Mouse (Mus musculus) lung, postnatal 25 days (tissue): ENCODE data around the gene Atl2.
A peak's percentile ranks its signal among the peaks of the same experiment; 100 is the strongest.

ENCODE experiments used
- DNase-seq: peaks from one replicate; pipeline ENCODE4 v3.0.0; 2022; ENCODE audit warnings: low spot score

Atl2 gene

GRCm38 (mm10) chr17:79898156-79898746 lies 2.3 kb upstream of the Atl2 start:
- DNase-seq, result no peak

GRCm38 (mm10) chr17:79897666-79898065 lies 1.7 kb upstream of the Atl2 start:
- no peak for DNase-seq

DNA sequence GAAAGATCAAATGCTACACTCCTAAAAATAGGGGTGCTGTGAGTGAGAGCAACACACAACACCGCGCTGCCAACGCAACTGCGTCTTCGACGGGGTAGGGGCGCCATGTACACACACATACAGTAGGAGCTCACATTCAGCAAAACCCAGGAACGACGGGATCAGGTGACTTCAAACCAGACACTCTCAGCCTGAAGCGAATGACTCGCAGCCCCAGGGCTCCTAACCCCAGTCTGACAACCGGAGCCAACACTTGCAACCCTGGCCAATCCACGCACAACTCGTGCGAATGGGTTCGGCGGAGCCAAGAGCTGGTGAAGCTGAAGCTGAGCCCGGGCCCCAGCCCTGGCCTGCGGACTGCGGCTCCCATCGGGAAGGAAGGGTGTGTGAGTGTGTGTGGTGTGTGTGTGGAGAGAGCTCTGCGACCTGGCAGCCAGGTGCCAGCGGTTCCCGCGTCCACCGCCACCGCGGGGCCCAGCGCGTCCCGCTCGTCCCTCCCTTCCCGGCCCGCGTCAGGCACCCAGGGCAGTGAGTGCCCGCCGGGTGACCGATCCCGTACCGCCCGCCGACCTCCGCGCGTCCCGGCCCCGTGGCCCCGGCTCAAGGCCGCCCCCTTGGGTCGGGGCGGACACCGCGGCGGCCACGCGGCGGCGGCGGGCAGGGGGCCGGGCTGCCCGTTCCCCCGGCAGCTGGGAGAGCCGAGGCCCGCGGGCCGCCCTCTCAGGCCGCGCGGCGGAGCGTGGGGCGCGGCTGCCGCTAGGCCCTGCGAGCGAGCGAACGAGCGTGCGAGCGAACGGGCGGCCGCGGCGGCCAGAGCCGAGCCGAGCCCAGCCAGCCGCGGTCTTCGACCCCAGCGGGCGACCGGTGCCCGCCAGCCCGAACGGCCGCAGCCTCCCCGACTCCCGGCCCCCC lies 696 bp downstream of the Atl2 start:
- peak; percentile 42 for DNase-seq

- DNase-seq, result no peak
These were observed 1.9 kb downstream of the Atl2 start for GRCm38 (mm10) chr17:79894054-79894453.

DNA sequence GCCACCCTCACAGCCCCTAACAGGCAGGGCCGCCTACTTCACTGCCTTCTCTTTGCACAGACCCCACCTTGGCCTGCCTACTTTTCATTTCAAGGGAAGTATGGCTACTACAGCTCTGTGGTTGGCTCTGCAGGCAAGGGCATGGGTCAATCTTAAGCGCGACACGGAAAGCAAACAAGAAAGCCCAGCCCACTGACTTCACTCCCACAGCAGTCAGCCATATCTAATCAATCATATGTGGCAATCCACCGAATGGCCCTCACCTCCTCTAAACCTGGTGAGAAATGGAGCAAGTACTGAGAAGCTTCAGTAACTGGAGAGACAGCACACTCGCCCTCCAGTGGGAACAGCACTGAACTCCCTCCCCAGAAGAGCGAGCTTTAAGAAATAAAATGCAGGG lies 4.0 kb downstream of the Atl2 start:
- DNase-seq, result peak; percentile 17

DNA sequence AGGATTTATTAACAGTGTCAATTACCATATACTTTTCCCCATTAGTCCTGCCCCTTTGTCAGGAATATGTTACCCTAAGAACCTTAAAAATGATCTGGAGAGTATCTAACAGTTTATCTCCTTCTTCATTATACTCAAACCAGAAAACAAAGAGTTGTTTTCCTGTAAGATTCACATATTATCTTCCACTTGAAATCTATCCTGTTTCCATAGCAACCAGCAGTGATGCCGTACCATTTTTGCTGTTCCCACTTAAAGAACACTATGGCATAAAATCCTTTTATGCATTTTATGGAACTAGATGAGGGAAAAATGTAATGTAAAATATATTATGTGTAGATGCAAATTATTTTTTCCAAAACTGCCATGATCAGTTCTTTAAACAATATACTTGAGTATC lies 8.0 kb downstream of the Atl2 start:
- no peak for DNase-seq

- DNase-seq, result no peak
These were observed 12.7 kb downstream of the Atl2 start for GRCm38 (mm10) chr17:79883198-79883597.

DNA sequence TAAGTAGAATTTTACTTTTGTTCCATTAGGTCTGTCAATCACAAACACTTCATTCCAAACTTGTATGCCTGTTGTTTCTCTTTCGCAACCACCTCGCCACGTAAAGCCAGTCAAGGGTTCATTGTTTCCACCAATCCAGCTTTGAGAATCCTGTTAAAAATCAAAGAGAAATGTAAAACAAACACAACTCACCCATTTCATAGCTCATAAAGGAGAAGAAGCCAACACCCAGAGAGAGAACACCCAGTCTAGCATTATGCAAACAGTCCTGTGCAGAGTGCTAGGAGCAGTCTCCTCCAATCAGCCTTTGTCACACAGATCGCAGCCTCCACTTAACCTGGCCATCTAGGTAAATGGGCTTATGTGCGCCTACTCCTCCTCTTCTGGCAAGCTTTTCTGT lies 30.9 kb downstream of the Atl2 start:
- peak; percentile 41 for DNase-seq

DNA sequence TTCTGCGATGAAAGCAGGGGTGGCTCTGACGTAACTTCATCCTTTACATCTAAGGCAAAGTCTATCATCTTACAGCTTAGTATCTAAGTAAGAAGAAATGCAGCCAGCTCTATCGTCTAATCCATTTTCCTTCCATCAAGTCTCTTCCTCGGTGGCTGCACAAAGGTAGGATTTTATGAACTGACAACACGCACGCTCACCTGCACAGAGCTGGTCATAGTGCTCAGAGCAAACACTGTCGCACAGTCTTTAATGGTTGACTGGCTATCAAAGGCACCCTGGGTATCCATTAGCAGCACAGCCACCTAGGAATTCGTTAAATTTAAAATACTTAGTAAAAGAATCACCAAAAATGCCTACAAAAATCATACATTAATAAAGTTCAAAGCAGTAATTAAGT lies 31.4 kb downstream of the Atl2 start:
- no peak for DNase-seq

DNA sequence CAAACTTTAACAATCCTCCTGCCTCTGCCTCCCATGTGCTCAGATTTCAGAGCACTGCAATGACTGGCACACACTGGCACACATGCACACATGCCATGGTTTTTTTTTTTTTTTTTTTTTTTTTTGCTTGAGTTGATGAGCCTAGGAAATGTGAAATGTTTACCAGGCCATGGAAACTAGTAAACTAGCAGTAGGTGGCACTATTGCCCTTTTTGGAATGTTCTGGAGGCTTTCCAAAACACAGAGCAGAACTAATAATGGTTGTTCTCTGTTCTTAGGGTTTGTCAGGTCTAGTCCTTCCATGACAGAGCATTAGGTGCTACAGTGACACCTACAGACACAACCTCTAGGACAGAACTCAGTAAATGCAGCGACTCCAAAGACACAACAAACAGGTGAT lies 33.9 kb downstream of the Atl2 start:
- peak; percentile 51 for DNase-seq

- no peak for DNase-seq
These were observed 40.4 kb downstream of the Atl2 start for GRCm38 (mm10) chr17:79855533-79855932.

DNA sequence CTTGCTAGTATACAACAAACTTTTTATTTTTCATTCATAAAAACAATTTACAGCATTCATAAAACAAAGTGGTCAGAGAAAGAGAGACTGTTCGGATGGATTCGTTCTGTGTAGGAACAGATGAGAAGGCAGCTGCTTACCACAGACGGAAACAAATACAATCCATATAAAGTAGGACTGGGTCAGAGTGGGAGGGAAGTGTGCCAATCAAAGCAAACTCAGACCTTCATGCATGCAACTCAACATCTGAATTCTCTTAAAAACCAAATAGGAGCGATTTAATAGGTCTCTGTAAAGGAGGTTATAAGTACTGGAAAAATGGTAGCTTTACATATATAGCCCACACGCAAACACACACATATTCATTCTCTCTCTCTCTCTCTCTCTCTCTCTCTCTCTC lies 47.5 kb downstream of the Atl2 start:
- DNase-seq, result no peak

DNA sequence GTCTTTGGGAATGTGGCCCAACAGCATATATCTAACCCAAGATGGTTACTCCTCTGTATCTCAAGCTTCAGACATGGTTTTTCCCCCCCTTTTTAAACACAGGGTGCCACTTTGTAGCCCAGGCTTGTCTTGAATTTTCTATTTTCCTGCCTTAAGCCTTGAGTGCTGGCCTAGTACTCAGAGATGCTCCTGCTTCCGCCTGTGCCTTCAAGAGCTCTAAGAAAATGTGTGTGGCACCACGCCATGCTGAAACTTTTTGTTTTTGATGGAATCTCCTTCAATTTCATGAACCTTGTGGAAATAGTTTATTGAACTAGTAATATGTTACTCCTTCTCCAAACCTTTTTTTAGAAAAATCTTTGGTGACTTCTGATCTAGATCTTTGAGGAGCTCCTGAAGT lies 49.7 kb downstream of the Atl2 start:
- no peak for DNase-seq

DNA sequence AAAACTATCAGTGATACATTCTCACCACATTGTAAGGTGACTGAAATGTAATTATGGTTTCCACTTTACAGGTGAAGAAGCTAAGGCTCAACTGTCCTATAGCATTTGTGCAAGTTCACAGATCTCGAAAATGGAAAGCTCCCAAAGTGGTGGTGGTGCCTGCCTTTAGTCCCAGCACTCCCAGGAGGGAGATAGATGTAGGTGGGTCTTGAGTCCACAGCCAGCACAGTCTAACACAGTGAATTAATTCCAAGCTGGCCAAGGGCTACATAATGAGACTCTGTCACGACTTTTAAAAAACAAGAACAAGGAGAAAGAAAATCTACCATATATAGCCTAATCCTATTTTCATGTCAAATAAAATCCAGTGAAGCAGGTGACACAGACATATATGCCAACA lies 50.2 kb downstream of the Atl2 start:
- no peak for DNase-seq

DNA sequence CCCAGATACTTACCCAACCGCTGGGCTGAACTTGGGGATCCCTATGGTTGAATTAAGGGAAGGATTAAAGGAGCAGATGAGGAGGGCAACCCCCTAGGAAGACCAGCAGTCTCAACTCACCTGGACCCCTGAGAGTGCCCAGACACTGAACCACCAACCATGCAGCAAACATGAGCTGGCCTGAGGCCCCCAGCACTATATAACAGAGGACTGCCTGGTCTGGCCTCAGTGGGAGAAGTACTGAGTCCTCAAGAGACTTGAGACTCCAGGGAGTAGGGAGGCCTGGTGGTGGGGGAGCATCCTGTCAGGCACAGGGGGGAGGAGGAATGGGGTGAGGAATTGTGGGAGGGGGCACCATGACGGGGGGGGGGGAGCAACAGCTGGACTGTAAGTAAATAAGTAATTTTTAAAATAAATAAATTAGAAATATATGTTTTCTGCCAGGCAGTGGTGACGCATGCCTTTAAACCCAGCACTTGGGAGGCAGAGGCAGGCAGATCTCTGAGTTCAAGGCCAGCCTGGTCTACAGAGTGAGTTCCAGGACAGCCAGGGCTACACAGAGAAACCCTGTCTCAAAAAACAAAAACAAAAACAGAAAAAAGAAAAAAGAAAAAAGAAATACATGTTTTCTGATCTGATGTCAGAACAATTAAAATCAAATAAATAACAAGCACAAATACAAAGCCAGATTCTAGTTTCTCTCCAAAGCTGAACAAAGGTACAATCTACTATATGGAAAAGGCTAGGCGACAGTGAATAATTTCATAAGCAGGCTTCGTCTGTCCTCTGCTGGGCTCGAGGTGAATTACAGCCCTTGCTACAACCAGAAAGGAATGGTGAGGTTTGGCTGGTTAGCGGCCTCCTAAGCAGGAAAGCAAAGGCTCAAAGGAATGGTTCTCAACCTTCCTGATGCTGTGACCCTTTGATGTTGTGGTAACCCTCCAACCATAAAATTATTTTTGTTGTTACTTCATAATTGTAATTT lies 55.4 kb downstream of the Atl2 start:
- peak; percentile 69 for DNase-seq

DNA sequence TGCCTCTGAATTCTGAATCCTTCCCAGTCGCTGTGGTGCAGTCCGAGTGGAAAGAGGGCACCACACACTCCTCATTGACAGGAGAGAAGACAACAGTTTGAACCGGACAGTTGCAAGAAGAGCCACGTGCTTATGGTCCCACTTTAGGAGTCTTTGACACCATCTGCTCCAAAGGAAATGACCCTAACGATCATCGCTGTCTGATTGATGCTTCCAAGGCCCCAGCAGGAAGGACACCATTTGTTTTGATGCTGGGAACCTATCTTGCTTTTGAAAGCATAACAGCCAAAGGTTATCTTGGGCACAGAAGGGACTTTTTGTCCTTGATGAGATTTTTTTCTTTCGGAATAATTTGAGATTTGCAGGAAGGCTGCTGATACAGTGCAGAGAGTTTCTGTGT lies 58.9 kb downstream of the Atl2 start:
- DNase-seq, result no peak

GRCm38 (mm10) chr17:79835714-79836373 lies 60.1 kb downstream of the Atl2 start:
- no peak for DNase-seq

DNA sequence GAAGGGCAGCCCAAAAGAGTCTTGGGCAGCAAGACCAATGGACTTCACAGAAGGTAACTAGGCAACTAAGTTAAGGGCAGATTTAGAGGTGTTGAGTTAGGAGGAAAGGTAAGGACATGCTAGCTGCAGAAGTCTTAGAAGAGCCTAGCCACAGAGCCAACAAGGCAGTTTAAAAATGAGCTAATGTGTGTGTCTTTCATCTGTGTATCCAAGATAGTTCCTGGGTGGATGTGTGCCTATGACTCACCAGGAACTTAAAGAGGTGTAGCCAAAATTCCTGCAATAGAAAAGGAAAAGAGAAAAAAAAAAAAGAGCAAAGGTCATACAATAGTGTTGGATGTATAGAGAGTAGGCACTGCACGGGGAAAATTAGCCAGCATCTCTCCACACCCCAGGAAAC lies 63.6 kb downstream of the Atl2 start:
- no peak for DNase-seq

DNA sequence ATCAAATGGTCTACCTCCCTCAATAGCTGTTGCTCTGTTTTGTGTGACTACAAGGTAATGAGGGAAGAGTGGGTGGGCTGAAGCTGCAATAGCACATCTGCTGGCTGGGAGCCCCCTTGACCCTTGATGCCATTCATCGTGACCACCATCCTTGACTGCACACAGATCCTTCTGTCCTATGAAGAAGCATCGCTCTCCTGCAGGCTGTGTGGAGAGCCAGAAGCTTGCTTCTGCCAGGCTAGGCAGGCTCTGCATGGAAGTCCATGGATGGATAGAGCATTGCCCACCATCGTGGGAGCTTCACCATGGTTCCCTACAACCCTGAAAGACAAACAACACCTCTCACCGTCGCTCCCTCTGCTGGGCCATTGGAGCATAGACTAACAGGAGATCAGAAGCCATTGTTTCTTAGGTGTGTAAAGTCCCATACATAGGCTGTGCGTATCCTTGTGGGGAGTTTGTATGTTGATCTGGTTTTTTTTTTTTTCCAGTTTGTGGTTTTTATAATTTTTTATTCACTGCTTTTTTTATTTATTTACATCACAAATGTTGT lies 69.4 kb downstream of the Atl2 start:
- no peak for DNase-seq

GRCm38 (mm10) chr17:79825241-79826030 lies 70.5 kb downstream of the Atl2 start:
- no peak for DNase-seq

DNA sequence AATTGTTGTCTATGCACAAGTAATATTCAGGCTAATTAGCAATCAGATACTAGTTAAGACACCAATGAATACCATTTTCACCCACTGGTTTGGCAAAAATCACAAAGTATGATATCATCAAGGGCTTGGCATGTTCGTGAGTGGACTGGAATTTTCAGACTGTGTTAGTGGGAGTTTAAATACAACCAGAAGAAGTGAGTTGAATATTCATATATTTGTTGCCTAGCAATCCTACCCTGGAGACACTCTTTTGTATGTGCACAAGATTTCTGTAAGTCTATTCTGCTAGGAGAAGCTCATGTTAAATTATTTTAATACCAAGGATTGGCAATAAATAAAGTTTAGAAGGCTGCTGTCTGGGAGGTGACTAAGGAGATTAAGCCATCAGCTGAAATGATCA lies 71.5 kb downstream of the Atl2 start:
- DNase-seq, result no peak
